Mouse (Mus musculus): Measurements from ENCODE around the gene Lats2.
A peak's percentile ranks its signal among the peaks of the same experiment; 100 is the strongest.

Lats2 gene

DNA sequence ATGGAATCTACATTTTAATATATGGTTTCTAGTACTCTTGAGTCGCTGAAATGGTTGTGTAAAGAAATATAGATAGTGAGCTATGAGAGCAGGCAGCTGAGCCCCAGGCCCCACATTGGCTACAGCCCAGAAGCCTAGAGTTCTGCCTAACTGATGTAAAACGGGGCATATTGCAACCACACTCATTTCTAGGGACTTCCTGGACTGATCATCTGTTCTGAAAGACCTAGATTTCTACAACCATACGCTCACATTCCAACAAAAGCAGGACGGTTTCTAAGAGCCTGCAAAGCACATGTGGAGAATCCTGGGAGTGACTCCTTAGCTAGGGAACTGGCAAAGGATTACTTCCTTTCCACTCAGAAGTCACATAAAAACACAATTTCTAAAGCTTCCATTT is 22.0 kb downstream of the Lats2 start:
- DNase-seq = no peak

DNA sequence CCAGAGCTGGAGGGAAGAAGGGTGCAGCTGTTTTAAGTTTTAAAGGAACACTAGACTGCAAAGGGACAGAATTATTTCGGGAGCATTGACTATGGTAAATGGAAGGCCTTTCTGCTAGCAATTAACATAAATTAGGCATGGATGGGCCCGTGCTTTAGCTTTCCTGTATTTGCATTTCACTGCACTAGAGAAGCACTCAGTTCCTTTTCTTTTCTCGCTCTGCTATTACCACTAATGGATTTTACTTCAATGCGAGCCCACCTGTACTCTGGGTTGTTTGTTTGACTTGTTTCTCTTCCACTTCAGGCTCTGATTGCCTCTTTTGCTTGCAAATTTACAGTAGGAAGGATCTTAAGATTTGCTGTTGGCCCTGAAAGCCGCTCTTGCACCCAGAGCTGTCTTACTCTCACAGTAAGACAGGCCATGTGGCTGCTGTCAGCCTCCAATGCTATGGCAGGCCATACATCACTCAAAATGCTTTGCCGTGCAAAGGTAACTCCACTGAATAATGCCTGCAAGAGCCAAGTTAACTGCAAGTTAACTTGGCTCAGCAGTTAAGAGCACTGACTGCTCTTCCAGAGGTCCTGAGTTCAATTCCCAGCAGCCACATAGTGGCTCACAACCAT is 25.4 kb downstream of the Lats2 start:
- DNase-seq = no peak

DNA sequence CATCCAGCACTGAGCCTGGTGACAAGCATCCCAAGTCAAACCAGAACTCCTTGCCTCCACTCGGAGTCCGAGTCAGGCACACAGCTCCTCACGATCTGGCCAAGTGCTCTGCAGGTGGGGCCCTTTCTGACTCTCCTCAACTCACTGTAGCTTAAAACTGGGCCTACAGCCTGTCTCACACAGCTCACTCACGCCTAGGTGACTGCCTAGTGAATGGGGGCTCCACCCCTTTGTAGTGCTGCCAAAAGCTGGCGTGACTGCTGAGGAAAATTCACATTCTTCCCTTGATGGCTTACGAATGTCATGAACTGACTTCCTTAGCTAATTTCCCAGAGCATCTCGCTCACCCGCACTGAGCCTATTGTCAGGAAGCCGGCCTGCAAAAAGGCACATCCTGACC is 27.7 kb downstream of the Lats2 start:
- peak; percentile 79 to 86 for DNase-seq

DNA sequence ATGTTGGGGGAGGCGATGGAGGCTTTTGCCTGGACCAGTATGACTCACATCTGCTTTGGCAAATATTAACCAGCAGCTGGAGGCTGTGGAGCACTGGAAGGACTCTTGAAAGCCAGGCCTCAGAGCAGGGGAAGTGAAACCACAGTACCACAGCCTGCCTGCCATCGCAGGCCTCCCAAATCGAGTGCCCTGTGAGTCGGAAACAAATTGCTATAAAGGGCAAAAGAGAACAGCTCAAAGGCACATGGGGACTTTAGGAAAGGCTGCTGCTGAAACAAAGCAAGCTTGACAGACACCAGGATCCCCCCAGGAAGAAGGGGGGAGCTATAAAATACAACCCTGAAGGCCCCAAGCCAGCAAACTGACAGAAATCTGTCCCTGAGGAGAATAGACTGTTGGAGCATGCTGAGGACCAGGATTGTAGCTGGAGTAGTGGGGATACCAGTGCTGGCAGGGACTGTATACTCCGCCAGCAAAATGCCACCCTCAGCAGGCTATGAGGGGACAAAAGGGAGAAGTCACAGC is 28.2 kb downstream of the Lats2 start:
- peak; percentile 61 to 70 for DNase-seq

DNA sequence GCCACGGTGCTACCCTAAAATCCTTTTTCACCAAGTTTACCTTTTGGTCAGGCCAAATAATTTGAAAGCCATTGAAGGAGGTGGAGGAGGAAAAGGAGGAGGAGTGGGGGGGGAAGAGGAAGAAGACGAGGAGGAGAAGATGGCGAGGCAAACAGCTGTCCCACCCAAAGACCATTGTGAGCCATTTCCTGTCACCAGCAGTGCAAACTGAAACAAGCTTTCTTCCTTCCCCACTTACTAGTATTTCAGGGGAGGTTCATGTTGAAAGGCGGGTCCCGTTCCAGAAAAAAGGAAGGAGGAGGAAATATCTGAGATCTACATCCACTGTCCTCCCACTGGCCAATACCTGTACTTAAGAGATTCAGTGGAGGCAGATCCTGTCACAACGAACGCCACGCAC is 28.8 kb downstream of the Lats2 start:
- DNase-seq = peak in 1 of 2 experiments; percentile 30

DNA sequence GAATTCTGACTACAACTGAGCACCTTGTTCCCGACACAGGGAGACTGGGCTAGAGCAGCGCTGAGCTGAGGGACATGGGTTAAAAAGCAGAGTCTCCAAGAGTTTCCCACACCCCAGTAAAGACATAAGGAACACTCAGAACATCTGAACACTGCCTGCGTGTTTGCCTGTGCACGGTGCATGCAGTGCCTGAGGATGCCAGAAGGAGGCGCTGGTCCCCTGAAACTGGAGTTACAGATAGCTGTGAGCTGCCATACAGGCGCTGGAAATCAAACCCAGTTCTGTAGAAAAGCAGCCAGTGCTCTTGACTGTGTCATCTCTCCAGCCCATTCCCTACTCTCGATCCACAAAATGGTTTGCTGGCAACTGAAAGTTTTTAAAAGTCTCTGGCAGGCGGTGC is 32.0 kb downstream of the Lats2 start:
- DNase-seq = no peak

DNA sequence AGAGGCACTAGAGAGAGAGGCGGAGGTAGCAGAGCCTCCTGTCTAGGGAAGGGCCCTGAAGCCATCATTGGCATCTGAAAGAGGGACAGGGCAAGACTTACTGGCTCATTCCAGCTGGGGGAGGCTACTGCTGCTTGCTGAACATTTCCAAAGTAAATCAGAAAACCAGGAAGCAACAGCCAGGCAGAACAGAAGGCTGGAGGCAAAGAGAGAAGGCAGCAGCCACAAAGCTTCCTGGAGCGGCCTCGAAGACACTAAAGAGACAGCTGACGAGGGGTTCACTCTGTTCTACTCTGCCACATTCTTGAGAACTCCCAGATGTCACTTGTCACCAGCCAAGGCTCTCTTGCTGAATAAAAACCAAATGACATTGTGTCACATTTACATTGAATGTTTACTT is 33.7 kb downstream of the Lats2 start:
- no peak for DNase-seq

DNA sequence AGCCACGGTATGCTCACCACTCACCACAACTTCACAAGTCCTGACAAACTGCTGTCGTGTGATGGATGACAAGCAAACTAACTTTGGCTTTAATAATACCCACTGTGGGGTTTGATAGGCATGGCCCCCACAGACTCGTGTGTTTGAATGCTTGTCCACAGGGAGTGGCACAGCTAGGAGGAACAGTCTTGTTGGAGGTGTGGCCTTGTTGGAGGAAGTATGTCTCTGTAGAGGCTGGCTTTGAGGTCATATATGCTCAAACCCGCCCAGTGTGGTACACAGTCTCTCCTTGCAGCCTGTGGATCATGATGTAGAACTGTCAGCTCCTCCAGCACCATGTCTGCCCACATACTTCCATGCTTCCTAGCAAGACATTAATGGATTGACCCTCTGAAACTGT is 39.9 kb downstream of the Lats2 start:
- no peak for DNase-seq

DNA sequence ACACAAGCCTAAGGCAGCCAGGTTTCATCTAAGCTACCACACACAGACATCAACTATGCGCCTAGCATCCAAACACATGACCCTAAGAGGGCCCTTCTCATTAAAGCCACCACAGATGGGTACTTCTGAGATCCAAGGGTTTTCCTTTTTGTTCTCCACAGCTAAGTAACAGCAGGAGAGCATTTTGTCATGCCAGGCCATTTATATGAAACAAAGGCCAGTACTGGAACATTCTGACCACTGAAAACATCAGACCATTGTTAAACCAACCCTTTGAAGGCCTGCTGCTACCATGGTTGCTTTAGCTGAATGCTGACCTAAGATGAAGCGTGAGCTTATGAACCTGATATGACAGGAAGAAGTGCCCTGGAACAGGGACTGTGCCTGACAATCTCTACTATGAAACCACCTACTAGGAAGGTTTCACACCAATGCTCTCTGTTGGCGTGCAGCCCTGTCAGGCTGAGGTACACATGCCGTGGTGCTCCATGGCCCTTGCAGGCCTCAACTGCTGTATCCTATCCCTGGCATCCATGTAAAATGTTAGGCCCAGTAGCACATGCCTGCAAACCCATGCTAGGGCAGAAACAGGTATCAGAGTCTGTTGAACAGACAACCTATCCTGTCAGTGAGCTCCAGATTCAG is 41.5 kb downstream of the Lats2 start:
- DNase-seq = no peak

DNA sequence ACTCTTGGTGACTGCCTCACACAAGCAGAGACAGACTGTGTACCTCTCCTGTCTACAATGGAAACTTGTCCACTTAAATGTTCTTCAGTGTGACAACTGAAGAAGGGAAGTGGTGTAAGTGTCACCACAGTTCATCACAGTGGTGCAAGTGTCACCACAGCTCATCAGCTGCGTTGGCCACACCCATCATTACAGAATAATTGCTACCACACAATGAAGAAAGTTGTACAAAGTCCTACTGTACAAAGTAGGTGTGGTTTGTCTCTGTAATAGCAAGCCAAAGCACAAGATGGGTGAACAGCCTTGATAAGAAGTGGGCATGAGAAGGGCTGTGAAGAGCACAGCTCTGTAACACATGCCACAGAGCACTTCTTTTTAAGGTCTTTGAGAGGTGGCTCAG is 45.3 kb downstream of the Lats2 start:
- DNase-seq = no peak

DNA sequence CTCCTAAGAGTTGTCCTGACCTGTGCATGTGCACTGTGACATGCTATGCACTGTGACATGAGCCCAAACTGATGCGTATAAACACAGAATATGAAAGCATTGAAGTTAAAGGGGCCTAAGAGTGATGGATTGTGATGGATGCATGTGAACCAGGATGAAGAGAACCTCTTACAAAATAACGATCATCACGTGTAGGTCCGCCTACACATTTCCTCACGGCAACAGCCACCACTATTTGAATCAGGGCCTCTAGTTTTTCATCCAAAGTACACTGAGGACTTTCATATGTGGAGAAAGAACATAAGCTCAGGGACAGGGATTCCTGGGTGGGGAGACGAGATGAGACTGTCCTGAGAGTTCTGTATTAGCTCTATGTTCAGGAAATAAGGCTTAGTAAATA is 47.1 kb downstream of the Lats2 start:
- DNase-seq = no peak

DNA sequence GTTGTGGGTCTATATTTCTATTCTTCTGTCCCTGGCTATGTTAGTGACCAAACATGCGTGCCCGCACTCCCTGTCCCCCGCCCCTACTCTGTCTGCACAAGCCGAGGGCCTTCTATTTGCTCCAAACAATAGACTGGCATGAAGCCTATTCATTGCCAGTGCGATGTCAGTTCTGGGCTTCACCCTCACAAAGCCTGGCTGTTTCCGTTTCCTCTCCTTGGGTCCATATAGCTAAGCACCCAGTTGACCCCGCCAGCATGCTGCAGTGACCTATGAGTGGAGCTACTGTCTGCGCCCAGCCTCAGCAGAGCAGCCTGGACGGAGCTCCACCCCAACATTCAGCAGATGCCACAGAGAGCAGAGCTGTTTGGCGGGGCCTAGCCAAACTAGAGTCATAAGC is 49.0 kb downstream of the Lats2 start:
- DNase-seq = peak; percentile 59 to 78

DNA sequence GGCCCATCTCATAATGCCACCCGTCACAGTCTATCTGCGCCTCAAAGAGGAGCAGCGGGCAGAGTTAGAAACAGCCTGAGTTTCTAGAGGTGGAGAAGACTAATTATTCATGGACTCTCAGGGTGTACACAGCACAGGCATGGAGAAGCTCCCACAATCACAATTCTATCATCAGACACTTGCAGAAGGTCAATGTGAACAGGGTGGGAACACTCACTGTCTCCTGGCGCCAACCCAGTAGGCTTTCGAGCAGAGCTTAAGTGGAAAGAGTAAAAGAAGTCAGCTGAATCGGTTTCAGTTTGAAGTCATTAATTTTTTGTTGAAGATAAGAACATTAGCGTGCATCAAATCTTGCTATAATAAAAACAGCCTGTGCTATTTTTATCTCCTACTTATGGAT is 49.6 kb downstream of the Lats2 start:
- DNase-seq = peak; percentile 53 to 69

DNA sequence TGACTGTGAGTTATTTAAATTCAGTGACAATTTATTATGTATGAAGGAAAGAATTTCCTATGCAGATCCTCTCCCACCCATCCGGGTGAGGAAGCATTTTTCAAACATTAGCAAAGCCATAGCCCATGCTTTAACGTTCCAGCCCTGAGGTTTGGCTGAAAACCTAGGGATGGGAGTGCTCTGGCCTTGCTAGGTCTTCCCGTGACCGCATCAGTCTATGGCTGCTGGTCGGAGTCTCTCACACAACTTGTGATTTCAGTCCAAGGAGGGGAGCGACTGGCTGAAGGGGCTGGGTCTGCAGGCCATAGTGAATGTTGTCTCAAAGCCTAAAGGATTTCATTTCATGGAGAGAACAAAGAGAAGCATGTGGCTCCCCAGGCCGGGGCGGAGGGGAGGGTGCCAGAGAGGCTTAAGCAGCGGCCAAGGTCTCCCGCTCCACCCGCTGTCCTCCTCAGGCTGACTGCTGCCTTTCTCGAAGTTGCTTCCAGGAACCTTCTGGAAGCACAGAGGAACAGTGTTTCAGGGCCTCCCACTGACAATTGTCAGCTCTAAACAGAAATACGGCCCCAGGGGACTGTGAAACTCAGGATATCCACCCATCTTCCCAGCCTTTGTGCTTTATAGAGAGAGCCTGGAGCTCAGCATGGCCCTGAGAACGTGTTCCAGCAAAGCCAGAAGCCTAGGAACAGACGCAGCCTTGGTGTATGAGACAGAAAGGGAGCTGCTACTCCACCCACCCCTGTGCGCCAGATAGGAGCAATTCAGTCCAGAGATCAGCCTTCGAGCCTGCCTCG is 50.9 kb downstream of the Lats2 start:
- DNase-seq = peak; percentile 30 to 44

DNA sequence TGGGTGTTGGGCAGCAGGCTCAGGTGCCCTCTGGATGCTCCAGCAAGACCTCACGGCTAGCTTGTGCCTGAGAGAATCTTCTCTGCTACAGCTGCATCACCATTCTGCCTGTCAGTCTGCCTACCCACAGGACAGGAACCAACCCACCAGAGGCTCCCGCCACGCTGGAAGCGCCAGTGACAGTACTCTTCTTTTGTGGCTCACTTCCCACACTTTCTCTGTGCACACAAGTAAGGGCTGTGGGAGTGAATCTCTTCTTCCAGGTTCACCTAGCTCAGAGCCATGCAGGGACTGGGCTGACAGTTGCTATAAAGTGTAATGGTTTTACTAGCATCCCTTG is 51.5 kb downstream of the Lats2 start:
- no peak for DNase-seq

DNA sequence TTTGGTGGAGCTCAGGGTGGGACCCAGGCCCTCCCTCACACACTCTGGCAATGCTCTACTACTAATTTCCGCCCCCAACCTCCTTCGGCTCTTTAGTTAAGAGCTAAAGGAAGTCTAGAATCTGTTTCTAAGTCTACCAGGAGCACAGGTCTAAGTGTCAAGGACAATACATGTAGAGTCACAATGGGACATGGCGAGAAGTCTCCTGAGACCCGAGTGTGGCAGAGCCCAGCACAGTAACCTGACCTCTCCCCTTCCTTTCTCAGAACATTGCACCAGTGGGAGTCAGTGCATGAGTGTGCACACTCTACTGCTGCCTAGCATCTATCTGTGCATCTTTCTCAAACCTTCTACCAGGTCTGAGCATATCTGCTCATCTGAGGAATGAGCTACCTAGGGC is 52.4 kb downstream of the Lats2 start:
- no peak for DNase-seq

DNA sequence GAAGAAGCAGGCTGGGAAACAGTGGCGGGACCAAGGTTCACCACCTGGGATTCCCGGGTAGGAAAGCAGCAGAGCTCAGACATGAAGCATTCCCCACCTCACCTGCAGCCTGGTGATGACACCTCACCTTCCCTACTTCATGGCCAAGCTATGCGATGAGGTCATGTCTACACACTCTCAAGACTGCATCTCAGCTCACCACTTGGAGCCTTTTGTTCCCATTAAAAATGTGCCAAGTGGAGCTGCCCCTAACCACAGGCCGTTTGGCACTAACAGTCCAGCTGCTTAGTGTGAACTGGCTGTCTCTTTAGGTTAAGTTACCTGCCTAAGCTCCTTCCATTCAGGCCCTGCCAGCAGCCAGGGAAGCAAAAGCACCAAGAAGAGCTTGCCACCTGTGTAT is 53.1 kb downstream of the Lats2 start:
- DNase-seq = peak; percentile 37 to 47

DNA sequence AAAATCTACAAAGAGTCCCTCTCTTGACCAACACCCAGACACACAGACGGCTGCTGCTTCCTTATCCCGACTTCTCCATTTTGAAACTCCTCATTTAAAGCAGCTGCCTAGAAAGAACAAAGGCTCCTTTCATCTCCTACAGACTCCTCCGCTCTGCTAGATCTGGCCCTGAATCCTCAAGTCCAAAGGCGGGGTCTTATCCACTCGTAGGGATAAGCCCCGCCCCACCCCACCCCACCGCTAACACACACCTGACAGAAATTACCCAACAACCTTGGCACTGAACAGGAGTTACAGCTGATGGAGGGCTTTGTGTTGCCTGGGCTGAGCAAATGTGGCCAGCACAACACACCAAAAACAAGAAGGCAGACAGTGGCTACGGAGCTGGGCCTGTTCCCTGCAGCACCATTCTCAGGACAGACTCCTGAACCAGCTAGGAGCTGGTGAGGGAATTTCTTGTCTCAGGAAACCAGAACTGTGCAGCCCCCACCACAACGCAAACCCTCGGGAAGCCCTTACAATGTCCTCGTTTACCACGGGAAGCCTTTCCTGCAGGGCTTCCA is 56.2 kb downstream of the Lats2 start:
- DNase-seq = peak in 1 of 2 experiments; percentile 52

DNA sequence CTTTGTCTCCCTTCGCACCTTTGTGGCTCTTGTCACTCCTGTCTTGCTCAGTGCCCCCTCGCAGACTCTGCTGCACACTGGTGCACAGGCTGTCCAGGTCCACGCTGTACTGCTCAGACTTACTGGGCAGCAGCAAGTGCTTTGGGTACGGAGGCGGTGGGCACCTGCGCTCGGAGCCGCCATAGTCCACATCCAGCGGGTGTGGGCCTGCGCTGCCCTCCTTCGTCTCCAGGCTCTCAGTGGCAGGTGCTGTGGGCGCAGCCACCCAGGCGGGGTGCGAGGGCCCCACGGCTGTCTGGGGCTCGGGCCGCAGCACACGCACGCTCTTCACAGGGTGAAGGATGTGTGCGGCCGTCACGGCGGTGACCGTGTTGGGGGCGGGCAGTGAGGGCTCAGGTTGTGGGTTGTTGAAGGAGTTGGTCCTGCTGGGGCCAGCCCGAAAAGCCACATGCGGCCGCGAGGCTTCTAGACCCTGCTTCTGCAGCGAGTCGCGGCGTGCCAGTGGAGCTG is 58.7 kb downstream of the Lats2 start:
- no peak for DNase-seq

DNA sequence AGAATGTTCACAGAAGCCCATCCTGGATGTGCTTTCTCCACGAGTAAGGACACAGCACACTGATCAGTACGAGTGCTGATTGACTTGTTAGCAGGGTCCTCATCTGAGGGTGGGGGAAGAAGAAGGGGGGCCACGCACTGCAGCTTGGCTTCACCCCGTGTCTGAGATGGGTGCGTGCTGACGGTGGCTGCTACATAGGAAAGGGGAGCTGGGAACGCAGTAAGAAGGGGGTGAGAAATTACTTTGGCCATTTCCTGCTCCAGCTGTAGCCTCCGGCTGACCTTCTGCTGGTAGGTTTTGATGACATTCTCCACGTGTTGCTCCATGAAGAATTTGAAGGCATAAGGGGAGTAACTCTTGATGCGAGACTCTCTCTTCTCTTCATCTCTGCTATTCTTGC is 59.2 kb downstream of the Lats2 start:
- no peak for DNase-seq

DNA sequence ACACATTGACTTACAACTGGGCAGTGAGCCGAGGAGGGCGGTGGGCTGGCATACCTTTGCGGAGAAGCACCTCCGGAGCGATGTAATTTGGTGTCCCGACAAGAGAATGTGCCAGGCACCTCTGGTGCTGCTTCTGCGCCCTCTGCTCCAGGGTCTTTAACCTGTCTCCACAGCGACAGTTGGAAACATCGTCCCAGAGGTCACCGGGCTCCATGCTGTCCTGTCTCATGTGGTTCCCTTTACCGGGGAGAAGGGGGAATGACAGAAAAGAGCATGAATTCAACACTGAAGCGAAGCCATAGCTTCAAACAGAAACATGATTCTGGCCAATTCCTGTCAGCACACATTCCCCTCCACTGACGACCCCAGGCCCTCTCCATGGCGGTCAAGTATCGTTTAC is 62.1 kb downstream of the Lats2 start:
- DNase-seq = peak in 1 of 2 experiments; percentile 2

DNA sequence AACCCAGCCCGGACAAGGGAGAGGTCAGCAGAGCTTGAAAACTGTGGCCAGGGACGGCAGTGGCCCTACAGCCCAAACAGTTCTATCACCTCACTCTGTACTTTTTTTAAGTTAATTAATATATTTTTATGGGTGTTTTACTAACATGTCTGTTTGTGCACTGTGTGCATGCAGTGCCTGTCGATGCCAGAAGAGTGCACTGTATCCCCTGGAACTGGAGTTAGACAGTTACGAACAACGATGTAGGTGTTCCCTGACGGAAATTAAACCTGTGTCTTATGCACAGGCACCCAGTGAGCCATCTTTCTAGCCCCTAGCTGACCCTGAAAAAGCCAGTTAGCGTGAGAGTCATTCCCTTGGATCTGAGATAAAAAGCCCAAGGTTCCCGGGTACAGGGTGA is 62.6 kb downstream of the Lats2 start:
- DNase-seq = no peak

DNA sequence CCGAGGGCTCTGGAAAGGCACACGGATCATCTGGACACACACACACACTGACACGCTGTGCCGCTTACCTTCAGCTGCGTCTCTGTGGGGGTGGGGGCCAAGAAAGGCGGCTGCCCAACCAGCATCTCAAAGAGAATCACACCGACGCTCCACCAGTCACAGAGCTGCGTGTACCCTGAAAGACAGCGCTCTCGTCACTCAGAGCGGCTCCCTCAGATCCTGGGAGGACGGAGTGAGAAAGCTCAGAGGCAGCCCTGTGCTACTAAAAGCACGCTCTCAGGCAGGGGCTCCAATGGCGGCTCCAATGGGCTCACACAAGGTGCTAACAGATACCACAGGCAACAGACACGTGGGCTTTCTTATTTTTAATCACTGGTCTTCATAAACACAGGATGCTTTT is 63.9 kb downstream of the Lats2 start:
- no peak for DNase-seq

All from lung, adult 18-20 months (tissue).